Mouse (Mus musculus) adrenal gland (tissue): Measurements from ENCODE around the gene Zbtb9.

ENCODE experiments used
- intact Hi-C: fragments of 180-260 bp; cut with DNase I; formaldehyde crosslinking; loops from one replicate; pipeline ENCODE4 v1.15.1; 2025

Gene Zbtb9

GRCm38 (mm10) chr17:26970221-26970620 is 2.7 kb upstream of the Zbtb9 start:
- intact Hi-C loops = loop anchor here (10.0 kb wide), 1 partner anchor 55 kb away; the partner anchor contains the start of gene Kifc5b

- intact Hi-C loops = loop anchor here (10.0 kb wide), 1 partner anchor 57 kb away; the partner anchor contains the start of gene Kifc5b
Observed at GRCm38 (mm10) chr17:26971247-26971905, 1.6 kb upstream of the Zbtb9 start.

- intact Hi-C loops = loop anchor here (10.0 kb wide), 1 partner anchor 57 kb away; the partner anchor contains the start of gene Kifc5b
Observed at GRCm38 (mm10) chr17:26972107-26972506, 860 bp upstream of the Zbtb9 start.

DNA sequence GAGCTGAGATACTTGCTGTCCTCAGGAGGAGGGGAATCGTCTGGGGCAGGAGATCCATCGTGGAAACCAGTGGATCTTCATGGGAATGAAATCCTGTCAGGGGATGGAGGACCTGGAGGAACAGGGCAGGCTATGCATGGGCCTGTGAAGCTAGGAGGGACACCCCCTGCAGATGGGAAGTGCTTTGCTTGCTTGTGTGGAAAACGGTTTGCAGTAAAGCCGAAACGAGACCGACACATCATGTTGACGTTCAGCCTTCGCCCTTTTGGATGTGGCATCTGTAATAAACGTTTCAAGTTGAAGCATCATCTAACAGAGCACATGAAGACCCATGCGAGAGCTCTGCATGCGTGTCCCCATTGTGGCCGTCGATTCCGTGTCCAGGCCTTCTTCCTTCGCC is 1.6 kb downstream of the Zbtb9 start:
- intact Hi-C loops = loop anchor here (10.0 kb wide), 1 partner anchor 60 kb away; the partner anchor contains the start of gene Kifc5b

- intact Hi-C loops = loop anchor here (10.0 kb wide), 1 partner anchor 61 kb away; the partner anchor contains the start of gene Kifc5b
Observed at GRCm38 (mm10) chr17:26975415-26975814, 2.4 kb downstream of the Zbtb9 start.

GRCm38 (mm10) chr17:26977354-26977753 is 4.4 kb downstream of the Zbtb9 start:
- intact Hi-C loops = loop anchor here (10.0 kb wide), 1 partner anchor 63 kb away; the partner anchor contains the start of gene Kifc5b

DNA sequence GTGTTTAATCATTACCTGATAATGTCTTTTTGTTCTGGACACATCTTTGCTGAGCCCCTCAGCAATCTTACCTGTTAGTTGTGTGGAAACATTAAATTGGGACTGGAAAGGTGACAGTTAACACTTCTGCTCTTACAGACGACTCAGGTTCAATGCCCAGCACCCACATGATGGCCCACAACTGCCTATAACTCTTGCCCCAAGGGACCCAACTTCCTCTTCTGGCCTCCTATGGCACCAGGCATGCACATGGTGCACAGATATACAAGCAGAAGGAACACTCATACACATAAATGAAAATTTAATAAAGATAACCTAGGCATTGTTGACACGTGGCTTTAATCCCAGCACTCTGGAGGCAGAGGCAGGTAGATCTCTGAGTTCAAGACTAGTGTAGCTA is 6.5 kb downstream of the Zbtb9 start:
- intact Hi-C loops = loop anchor here (10.0 kb wide), 1 partner anchor 65 kb away; the partner anchor contains the start of gene Kifc5b

- intact Hi-C loops = no loop called here
Observed at GRCm38 (mm10) chr17:26981050-26981449, 8.1 kb downstream of the Zbtb9 start.

DNA sequence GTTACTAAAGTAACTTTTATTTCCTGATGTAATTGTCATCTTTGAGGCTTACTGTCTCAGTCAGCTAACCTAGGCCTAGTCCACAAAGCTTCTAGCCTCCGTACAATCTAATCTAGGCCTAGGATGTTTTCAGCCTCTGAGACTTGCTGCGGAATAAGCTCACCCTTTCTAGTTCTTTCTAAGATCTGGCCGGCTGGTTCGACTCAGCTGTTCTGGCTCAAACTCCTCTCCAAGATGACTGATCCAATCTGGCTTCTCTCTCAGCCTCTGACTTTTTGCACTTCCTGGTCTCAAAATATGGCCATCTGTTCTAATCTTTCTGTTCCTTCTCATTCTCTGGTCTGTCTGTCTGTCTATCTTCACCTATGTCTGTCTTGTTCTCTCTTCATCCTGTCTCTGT is 10.4 kb downstream of the Zbtb9 start:
- intact Hi-C loops = no loop called here

- intact Hi-C loops = no loop called here
Observed at GRCm38 (mm10) chr17:26985503-26986179, 12.7 kb downstream of the Zbtb9 start.

DNA sequence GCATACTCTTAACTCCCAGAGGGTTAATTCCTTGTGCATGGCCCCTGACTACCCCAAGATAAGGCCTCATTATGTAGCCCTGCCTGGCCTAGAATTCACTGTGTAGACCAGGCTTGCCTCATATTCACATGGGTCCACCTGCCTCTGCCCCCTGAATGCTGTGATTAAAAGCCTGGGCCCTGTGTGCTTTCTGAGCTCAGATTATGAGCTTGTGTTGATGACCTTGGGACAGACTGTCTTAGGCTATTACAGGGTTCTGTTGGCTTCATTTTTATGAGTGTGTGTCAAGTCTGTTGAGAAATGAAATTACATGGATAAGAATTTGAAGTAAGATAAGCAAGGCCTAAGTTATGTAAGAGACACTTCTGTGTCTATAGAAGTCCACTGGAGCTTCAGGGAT is 17.6 kb downstream of the Zbtb9 start:
- intact Hi-C loops = no loop called here

GRCm38 (mm10) chr17:26994410-26994809 is 21.4 kb downstream of the Zbtb9 start:
- intact Hi-C loops = no loop called here

DNA sequence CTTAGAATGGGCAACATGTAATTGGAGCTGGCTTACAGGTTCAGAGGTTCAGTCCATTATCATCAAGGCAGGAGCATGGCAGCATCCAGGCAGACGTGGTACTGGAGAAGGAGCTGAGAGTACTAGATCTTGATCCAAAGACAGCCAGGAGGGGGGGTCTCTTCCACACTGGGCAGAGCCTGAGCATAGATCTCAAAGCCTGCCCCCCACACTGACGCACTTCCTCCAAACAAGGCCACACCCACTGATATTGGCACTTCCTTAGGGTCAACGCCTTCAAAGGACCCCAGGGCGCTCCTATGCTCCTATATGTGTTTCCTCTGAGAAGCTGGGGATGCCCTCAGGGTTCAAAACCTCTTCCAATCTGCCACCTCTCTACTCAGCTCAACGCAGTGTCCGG is 22.0 kb downstream of the Zbtb9 start:
- intact Hi-C loops = no loop called here

GRCm38 (mm10) chr17:26995562-26995961 is 22.6 kb downstream of the Zbtb9 start:
- intact Hi-C loops = no loop called here

- intact Hi-C loops = no loop called here
Observed at GRCm38 (mm10) chr17:26997661-26998060, 24.7 kb downstream of the Zbtb9 start.

DNA sequence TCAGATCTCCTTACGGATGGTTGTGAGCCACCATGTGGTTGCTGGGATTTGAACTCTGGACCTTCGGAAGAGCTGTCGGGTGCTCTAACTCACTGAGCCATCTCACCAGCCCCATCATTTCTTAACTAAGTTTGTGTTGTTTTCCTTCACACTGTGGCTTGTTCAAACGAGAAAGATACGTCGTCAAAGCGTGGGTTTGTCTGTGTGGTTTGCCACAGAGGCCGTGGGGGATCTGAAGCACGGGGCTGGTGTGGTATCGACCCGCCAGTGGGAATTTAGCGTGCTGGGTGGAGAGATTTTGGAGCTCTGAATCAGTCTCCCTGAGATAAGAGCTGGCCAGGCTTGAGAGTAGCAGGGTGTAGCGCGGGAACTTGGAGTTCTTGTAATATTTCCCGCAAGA is 25.3 kb downstream of the Zbtb9 start:
- intact Hi-C loops = no loop called here

DNA sequence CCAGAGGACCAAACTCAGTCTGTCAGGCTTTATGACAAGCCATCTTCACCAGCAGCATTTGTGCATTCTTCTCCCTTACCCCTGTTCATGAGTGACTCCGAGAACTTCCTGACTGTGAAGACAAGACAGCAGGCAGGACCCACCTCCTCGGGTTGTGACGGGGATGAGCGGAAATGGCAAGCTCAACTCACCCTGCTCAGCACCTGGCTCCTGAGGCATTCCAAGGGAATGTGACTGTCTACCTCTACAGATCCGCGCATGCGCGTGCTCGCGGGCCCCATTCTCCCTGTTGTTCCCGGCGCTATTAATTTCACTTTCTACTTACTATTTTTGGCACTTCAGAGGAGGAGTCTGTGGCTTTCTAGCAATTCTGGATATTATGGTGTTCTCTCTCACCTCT is 27.0 kb downstream of the Zbtb9 start:
- intact Hi-C loops = no loop called here

DNA sequence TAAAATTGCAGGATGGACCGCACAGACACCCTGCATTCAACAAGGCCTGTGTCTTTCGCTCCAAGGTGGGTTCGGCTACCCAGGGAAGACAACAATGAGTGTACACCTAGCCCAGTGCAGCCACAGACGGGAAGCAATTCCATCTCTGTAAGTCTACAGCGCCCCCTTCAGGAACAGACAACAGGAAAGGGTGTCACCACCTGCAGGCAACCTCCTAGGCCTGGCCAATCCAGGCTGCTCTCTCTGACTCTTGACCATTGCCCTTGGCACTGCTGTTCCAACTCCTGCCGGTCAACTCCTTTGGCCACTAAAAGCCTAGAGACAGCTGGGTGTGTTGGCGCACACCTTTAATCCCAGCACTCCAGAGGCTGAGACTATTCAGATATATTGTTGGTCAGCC is 28.2 kb downstream of the Zbtb9 start:
- intact Hi-C loops = no loop called here

DNA sequence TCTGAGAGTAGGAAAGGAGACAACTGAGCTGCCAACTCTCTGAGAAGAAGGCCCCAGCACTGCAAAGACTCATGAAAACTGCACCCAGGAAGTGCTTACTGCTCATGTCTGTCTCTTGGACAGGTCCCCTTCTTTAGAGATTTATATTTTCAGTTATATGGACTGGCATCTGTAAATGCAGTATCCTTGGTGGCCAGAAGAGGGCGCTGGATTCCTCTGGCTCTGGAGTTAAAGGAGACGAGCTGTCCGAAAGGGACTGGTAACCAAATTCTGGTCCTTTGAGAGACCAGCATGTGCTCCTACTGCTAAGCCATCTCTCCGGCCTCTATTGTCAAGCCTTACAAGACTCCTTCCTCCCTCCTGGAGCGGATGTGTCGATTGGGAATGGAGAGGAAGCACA is 28.9 kb downstream of the Zbtb9 start:
- intact Hi-C loops = no loop called here

DNA sequence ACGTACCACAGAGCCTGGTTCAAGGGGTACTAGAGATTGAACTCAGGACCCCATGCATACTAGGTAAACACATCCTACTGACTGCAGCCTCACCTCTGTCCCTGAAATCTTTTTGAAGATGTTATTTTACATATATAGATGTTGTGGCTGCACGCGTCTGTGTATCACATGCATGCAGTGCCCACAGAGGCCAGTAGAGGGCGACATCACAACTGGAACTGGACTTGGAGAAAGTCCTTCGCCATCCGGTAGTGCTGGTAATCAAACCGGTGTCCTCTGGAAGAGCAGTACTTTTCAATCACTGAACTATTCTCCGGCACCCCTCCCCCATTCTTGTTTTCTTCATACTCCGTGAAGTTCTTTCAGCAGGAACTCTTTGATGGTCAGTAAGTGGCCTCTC is 31.5 kb downstream of the Zbtb9 start:
- intact Hi-C loops = no loop called here

- intact Hi-C loops = no loop called here
Observed at GRCm38 (mm10) chr17:27004903-27005485, 32.0 kb downstream of the Zbtb9 start.

DNA sequence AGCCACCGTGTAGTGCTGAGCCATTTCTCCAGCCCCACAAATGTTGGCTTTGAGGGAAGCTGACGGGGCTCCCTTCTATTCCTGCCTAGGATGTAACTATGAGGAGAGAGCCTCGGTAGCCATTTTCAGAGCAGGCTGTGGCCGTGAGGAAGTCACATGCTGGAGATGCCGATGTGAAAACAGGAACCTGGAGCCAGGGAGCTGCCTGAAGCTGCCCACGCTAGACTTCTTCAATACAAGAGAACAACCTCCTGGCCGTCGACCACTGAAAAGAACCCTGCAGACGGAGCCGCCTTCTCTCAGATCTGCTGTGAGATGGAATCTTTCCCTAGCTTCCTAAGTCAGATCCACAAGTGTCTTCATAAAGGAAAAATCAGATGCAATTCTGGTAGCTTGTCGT is 32.7 kb downstream of the Zbtb9 start:
- intact Hi-C loops = no loop called here
